ENCODE assay signal across 8 mouse cellular contexts in genomic region chr12:70824729-70825650, GRCm38 (mm10). TPM values are rescaled to one million over a fixed set of nuclear protein-coding genes. Genes with fewer than 3 reads are reported as not detected.
A peak's percentile ranks its signal among the peaks of the same experiment; 100 is the strongest.
DNase-seq lines count a peak whose midpoint lies in the region; ATAC-seq and TF ChIP-seq lines count a peak whose summit lies in the region.

Frmd6 (plus strand) TSS chr12:70825514.

- H3K4me3 ChIP-seq in E14TG2a.4 (replicated peaks; ENCODE audit: low read length) = peak within 1 kb of the TSS; percentile 94
- H3K4me3 ChIP-seq in forebrain, embryonic 13.5 days = peak within 1 kb of the TSS; percentile 53
- peak within 1 kb of the TSS; percentile 83 for H3K4me3 ChIP-seq in neural tube, embryonic 15.5 days (replicated peaks)

- ATAC-seq in forebrain, embryonic 13.5 days = peak; percentile 95
- peak; percentile 94 for ATAC-seq in neural tube, embryonic 15.5 days (ENCODE audit: low FRiP score)

- H3K27ac ChIP-seq in forebrain, embryonic 13.5 days = peak within 1 kb of the TSS; percentile 83
- peak within 1 kb of the TSS; percentile 97 for H3K27ac ChIP-seq in neural tube, embryonic 15.5 days (replicated peaks)

- peak; percentile 87 for DNase-seq in c-Kit-positive CD71-positive TER-119-positive erythroid progenitor cells, embryonic 14.5 days (ENCODE audit: low spot score)
- peak; percentile 94 to 95 for DNase-seq in heart, postnatal 10 days
- DNase-seq in layer of hippocampus, adult 11-12 months (ENCODE audit: low spot score) = peak; percentile 90
- peak; percentile 93 for DNase-seq in lung, adult 18-20 months
- peak; percentile 93 for DNase-seq in testis, postnatal 14 days (ENCODE audit: low spot score)

- H3K9me3 ChIP-seq in E14TG2a.4 (ENCODE audit: low read length) = no peaks in the 10 kb centered on the region
- H3K9me3 ChIP-seq in forebrain, embryonic 13.5 days (replicated peaks) = no peaks in the 10 kb centered on the region
- no peaks in the 10 kb centered on the region for H3K9me3 ChIP-seq in neural tube, embryonic 15.5 days (replicated peaks)

- intact Hi-C loops in heart, postnatal 10 days (cut with DNase I) = loop anchor here (1.0 to 5.0 kb wide), 2 partner anchors 57 to 85 kb away; no protein-coding TSS in a partner anchor

- TF ChIP-seq CTCF in E14TG2a.4 (conservative IDR thresholded peaks at IDR 0.05; ENCODE audit: low read length) = no peak

- peaks cover 29% of the 10 kb centered on the region for H3K27me3 ChIP-seq in E14TG2a.4 (ENCODE audit: insufficient read depth, low read length)
- H3K27me3 ChIP-seq in forebrain, embryonic 13.5 days = no peaks in the 10 kb centered on the region
- no peaks in the 10 kb centered on the region for H3K27me3 ChIP-seq in neural tube, embryonic 15.5 days (replicated peaks)

- H3K4me2 ChIP-seq in forebrain, embryonic 13.5 days = peak within 1 kb of the TSS; percentile 79
- H3K4me2 ChIP-seq in neural tube, embryonic 15.5 days = peak within 1 kb of the TSS; percentile 78

- under 1% methylated on average over 53 of the region's 75 CpGs for WGBS in forebrain, embryonic 13.5 days
- under 1% methylated on average over 69 of the region's 75 CpGs for WGBS in neural tube, embryonic 15.5 days

- H3K36me3 ChIP-seq in E14TG2a.4 (ENCODE audit: insufficient read depth, low read length) = no peaks in the 10 kb centered on the region
- H3K36me3 ChIP-seq in forebrain, embryonic 13.5 days (ENCODE audit: poor library complexity, severe bottlenecking) = no peaks in the 10 kb centered on the region
- H3K36me3 ChIP-seq in neural tube, embryonic 15.5 days = no peaks in the 10 kb centered on the region

- peaks cover 25% of the 10 kb centered on the region for H3K4me1 ChIP-seq in E14TG2a.4 (replicated peaks; ENCODE audit: low read depth, low read length)
- H3K4me1 ChIP-seq in forebrain, embryonic 13.5 days = peaks cover 32% of the 10 kb centered on the region
- H3K4me1 ChIP-seq in neural tube, embryonic 15.5 days = peaks cover 43% of the 10 kb centered on the region

- H3K9ac ChIP-seq in forebrain, embryonic 13.5 days = peak within 1 kb of the TSS; percentile 74
- H3K9ac ChIP-seq in neural tube, embryonic 15.5 days (replicated peaks) = peak within 1 kb of the TSS; percentile 80

RNA-seq across cellular contexts. Expression of gene Frmd6, which starts in this region (rescaled TPM):
- 6.4 and 6.8 TPM in 2 replicates for polyA plus RNA-seq in forebrain, embryonic 13.5 days (2015; fragmentation: Nextera tagmentation; extraction: Ambion mirVana)
- total RNA-seq in heart, postnatal 10 days (2021) = 10 to 100 TPM; 44.5 to 51.4 TPM
- 9.3 and 13.3 TPM in 2 replicates for polyA plus RNA-seq in neural tube, embryonic 15.5 days (2015; fragmentation: Nextera tagmentation; extraction: Ambion mirVana)

Comparison
In these comparisons a context has a peak if more than half of its experiments do, and no peak if none do; other contexts are left out.
1. Peak in every context shown above with its lines: DNase-seq, ATAC-seq, H3K4me3 ChIP-seq and H3K27ac ChIP-seq.